Mouse (Mus musculus): ENCODE data around the gene Med27. TPM values are rescaled to one million over a fixed set of nuclear protein-coding genes. Genes with fewer than 3 reads are reported as not detected.

Med27 gene
- total RNA-seq, 2 experiments from 2014 or later = 35.8 to 39.6 TPM

- DNase-seq (ENCODE audit: low spot score in 2 of 2) = no peak
Observed at GRCm38 (mm10) chr2:29558561-29558960, 211.9 kb downstream of the Med27 start.

- no peak for DNase-seq (ENCODE audit: low spot score in 2 of 2)
Observed at GRCm38 (mm10) chr2:29559955-29560354, 213.3 kb downstream of the Med27 start.

GRCm38 (mm10) chr2:29561468-29561867 is 214.8 kb downstream of the Med27 start:
- no peak for DNase-seq (ENCODE audit: low spot score in 2 of 2)

GRCm38 (mm10) chr2:29563986-29564385 is 217.4 kb downstream of the Med27 start:
- peak; percentile 61 to 73 for DNase-seq (ENCODE audit: low spot score in 2 of 2)

- DNase-seq (ENCODE audit: low spot score in 2 of 2) = no peak
Observed at GRCm38 (mm10) chr2:29565570-29566433, 219.2 kb downstream of the Med27 start.

GRCm38 (mm10) chr2:29571921-29572700 is 225.5 kb downstream of the Med27 start:
- no peak for DNase-seq (ENCODE audit: low spot score in 2 of 2)

- DNase-seq (ENCODE audit: low spot score in 2 of 2) = no peak
Observed at GRCm38 (mm10) chr2:29572811-29573427, 226.3 kb downstream of the Med27 start.

GRCm38 (mm10) chr2:29573591-29573990 is 227.0 kb downstream of the Med27 start:
- DNase-seq (ENCODE audit: low spot score in 2 of 2) = no peak

GRCm38 (mm10) chr2:29574187-29574586 is 227.6 kb downstream of the Med27 start:
- DNase-seq (ENCODE audit: low spot score in 2 of 2) = no peak

Small RNA genes lying within 50 kb of the gene (microRNA-seq; reads per million reads assigned to microRNA genes)
- 0 reads per million in 2 experiments for gene Mir133c

Other genes with a start within 250 kb of the Med27 start
- gene Setx, start 222.6 kb upstream of the Med27 start, total RNA-seq (2021) = 10 to 100 TPM; 46.9 to 51.0 TPM
- 10 to 100 TPM; 77.9 to 80.7 TPM for gene Ntng2, start 93.8 kb upstream of the Med27 start, total RNA-seq (2021)

Measured in left cerebral cortex, adult 18-20 months (tissue).